26 mouse cellular contexts compared by ENCODE assay signal in genomic region chr6:101103506-101103905, GRCm38 (mm10).
DNase-seq lines count a peak whose midpoint lies in the region; ATAC-seq and TF ChIP-seq lines count a peak whose summit lies in the region.
"Had no signal": no experiment of that assay in that cellular context is flagged by ENCODE, and none has a peak within 500 bp of the region (broad histone marks: within the 10 kb centered on the region; RNA-seq: fewer than 3 reads in every experiment).

No protein-coding gene starts in this region.

- TF ChIP-seq CTCF in kidney, adult 2 months (conservative IDR thresholded peaks at IDR 0.05; ENCODE audit: insufficient read depth, insufficient read length, low read depth, low read length), result no peak

- TF ChIP-seq POLR2A in kidney, adult 2 months (IDR thresholded peaks at IDR 0.05; ENCODE audit: low read depth, low read length), result no peak

- H3K9ac ChIP-seq in intestine, embryonic 14.5 days (ENCODE audit: low read length), result no peak overlapping the region
- H3K9ac ChIP-seq in intestine, embryonic 16.5 days (ENCODE audit: low read depth, low read length), result no peak overlapping the region
- H3K9ac ChIP-seq: embryonic facial prominence, embryonic 13.5 days; forebrain, embryonic 12.5 days; forebrain, embryonic 15.5 days; heart, embryonic 13.5 days; hindbrain, embryonic 14.5 days had no signal

- H3K4me1 ChIP-seq in intestine, embryonic 14.5 days (replicated peaks; ENCODE audit: control insufficient read depth, insufficient read depth, low read length), result peaks cover 7% of the 10 kb centered on the region; the same call in 1 of the 2 replicates
- H3K4me1 ChIP-seq in intestine, embryonic 16.5 days (ENCODE audit: control insufficient read depth, insufficient read depth, low read length), result peaks cover 10% of the 10 kb centered on the region
- peaks cover 12% of the 10 kb centered on the region for H3K4me1 ChIP-seq in kidney, adult 2 months (ENCODE audit: control insufficient read depth, insufficient read depth, low read length)
- H3K4me1 ChIP-seq: embryonic facial prominence, embryonic 10.5 days; embryonic facial prominence, embryonic 13.5 days; forebrain, embryonic 12.5 days; forebrain, embryonic 15.5 days; heart, embryonic 10.5 days; heart, embryonic 13.5 days had no signal

- no peaks in the 10 kb centered on the region for H3K36me3 ChIP-seq in intestine, embryonic 14.5 days (ENCODE audit: control insufficient read depth, insufficient read depth, low read length)
- H3K36me3 ChIP-seq in intestine, embryonic 16.5 days (ENCODE audit: control insufficient read depth, insufficient read depth, low read length), result no peaks in the 10 kb centered on the region
- H3K36me3 ChIP-seq in kidney, adult 2 months (ENCODE audit: control insufficient read depth, insufficient read depth, low read length), result no peaks in the 10 kb centered on the region
- H3K36me3 ChIP-seq: embryonic facial prominence, embryonic 10.5 days; embryonic facial prominence, embryonic 13.5 days; forebrain, embryonic 12.5 days; forebrain, embryonic 15.5 days; heart, embryonic 10.5 days; heart, embryonic 13.5 days had no signal

- no peak overlapping the region for H3K27ac ChIP-seq in intestine, embryonic 14.5 days (ENCODE audit: low read depth)
- no peak overlapping the region for H3K27ac ChIP-seq in intestine, embryonic 16.5 days (ENCODE audit: low read length)
- H3K27ac ChIP-seq in kidney, adult 2 months (ENCODE audit: insufficient read depth, low read depth, low read length), result 0 out of 2 replicates have a peak overlapping the region, but pooled peaks have one; percentile 10
- H3K27ac ChIP-seq: embryonic facial prominence, embryonic 10.5 days; embryonic facial prominence, embryonic 13.5 days; forebrain, embryonic 12.5 days; forebrain, embryonic 15.5 days; heart, adult 2 months; heart, embryonic 10.5 days; heart, embryonic 13.5 days; hindbrain, embryonic 14.5 days had no signal

- no peak overlapping the region for H3K4me2 ChIP-seq in intestine, embryonic 14.5 days (ENCODE audit: low read length)
- no peak overlapping the region for H3K4me2 ChIP-seq in intestine, embryonic 16.5 days (ENCODE audit: low read depth, low read length)
- H3K4me2 ChIP-seq: embryonic facial prominence, embryonic 13.5 days; forebrain, embryonic 12.5 days; forebrain, embryonic 15.5 days; heart, embryonic 13.5 days; hindbrain, embryonic 14.5 days had no signal

- no peak for ATAC-seq in intestine, embryonic 14.5 days (replicated peaks; ENCODE audit: low FRiP score, low TSS enrichment, low read depth)
- no peak for ATAC-seq in intestine, embryonic 16.5 days
- ATAC-seq: activated CD4-positive, CD25-positive, alpha-beta regulatory T cell, adult 4 months; forebrain, embryonic 15.5 days had no signal

- no peaks in the 10 kb centered on the region for H3K27me3 ChIP-seq in intestine, embryonic 14.5 days (replicated peaks; ENCODE audit: control insufficient read depth, insufficient read depth, low read length)
- no peaks in the 10 kb centered on the region; the same call in 1 of the 2 replicates for H3K27me3 ChIP-seq in intestine, embryonic 16.5 days (replicated peaks; ENCODE audit: control insufficient read depth, insufficient read depth, low read length)
- no peaks in the 10 kb centered on the region for H3K27me3 ChIP-seq in kidney, adult 2 months (replicated peaks; ENCODE audit: control insufficient read depth, insufficient read depth, low read length)
- H3K27me3 ChIP-seq: embryonic facial prominence, embryonic 13.5 days; forebrain, embryonic 12.5 days; forebrain, embryonic 15.5 days; heart, embryonic 13.5 days had no signal

- H3K4me3 ChIP-seq in intestine, embryonic 14.5 days (ENCODE audit: low read depth, low read length), result no peak overlapping the region
- H3K4me3 ChIP-seq in intestine, embryonic 16.5 days (ENCODE audit: low read length), result no peak overlapping the region
- H3K4me3 ChIP-seq in kidney, adult 2 months (ENCODE audit: insufficient read depth, low read depth, low read length), result no peak overlapping the region
- H3K4me3 ChIP-seq: embryonic facial prominence, embryonic 10.5 days; embryonic facial prominence, embryonic 13.5 days; erythroblast, embryonic 14.5 days; forebrain, embryonic 12.5 days; forebrain, embryonic 15.5 days; heart, adult 2 months; heart, embryonic 10.5 days; heart, embryonic 13.5 days had no signal

- WGBS in intestine, embryonic 14.5 days, result 94% methylated on average over 6 of the region's 6 CpGs
- WGBS in intestine, embryonic 16.5 days, result 91% methylated on average over 6 of the region's 6 CpGs
- WGBS in kidney, adult 2 months, result 69% methylated on average over 6 of the region's 6 CpGs

- H3K9me3 ChIP-seq in intestine, embryonic 14.5 days (ENCODE audit: control insufficient read depth, low read length), result no peaks in the 10 kb centered on the region
- no peaks in the 10 kb centered on the region for H3K9me3 ChIP-seq in intestine, embryonic 16.5 days (ENCODE audit: control insufficient read depth, low read length)
- H3K9me3 ChIP-seq: embryonic facial prominence, embryonic 10.5 days; embryonic facial prominence, embryonic 13.5 days; forebrain, embryonic 12.5 days; forebrain, embryonic 15.5 days; heart, embryonic 10.5 days; heart, embryonic 13.5 days had no signal

- DNase-seq in intestine, embryonic 14.5 days (ENCODE audit: low spot score), result peak; percentile 31
- DNase-seq in kidney, adult 2 months, result peak; percentile 47
- DNase-seq in kidney, postnatal 14 days, result no peak
- DNase-seq in kidney, postnatal 25 days, result peak; percentile 7 to 53
- DNase-seq in kidney, postnatal 4 days, result no peak
- DNase-seq: adrenal gland, adult 8-10 months; adrenal gland, postnatal 25 days; cerebellum, adult 11-12 months; cerebellum, adult 8-10 months; cerebellum, postnatal 10 days; cerebellum, postnatal 36 days; embryo, embryonic 11 days; gastrocnemius, postnatal 36 days; heart, adult 2 months; heart, postnatal 14 days; heart, postnatal 4 days had no signal

Comparison
In these comparisons a context has a peak if more than half of its experiments do, and no peak if none do; other contexts are left out.
1. DNase-seq: peak in intestine, embryonic 14.5 days (single experiment), kidney, adult 2 months (single experiment) and kidney, postnatal 25 days (2 of 2); none in kidney, postnatal 14 days (single experiment) and kidney, postnatal 4 days (0 of 2).